Mouse (Mus musculus) heart, postnatal 0 days (tissue): ENCODE results near the gene Abhd6. TPM values are rescaled to one million over a fixed set of nuclear protein-coding genes. Genes with fewer than 3 reads are reported as not detected.
A peak's percentile ranks its signal among the peaks of the same experiment; 100 is the strongest.

ENCODE experiments used
- ATAC-seq: fragments of 200-750 bp; cut with Nextera tagmentation; 2 replicates; pipeline ENCODE4 v1.8.0; 2017; ENCODE audit warnings: low read depth, moderate number of reproducible peaks, moderate library complexity; ENCODE audit not compliant: insufficient read depth
- DNase-seq: peaks from one replicate; pipeline ENCODE4 v3.0.0-alpha.2; 2016; ENCODE audit warnings: low spot score
- H3K27ac ChIP-seq: fragments of 300-500 bp; sonication (generic); 2 replicates; pipeline ENCODE4 v1.5.1; 2014; ENCODE audit warnings: low read depth, mild to moderate bottlenecking
- H3K27me3 ChIP-seq: fragments of 300-500 bp; sonication (generic); 2 replicates; pipeline ENCODE4 v1.6.1; 2014; ENCODE audit warnings: low read length, mixed read lengths; ENCODE audit not compliant: control insufficient read depth, insufficient read depth
- H3K36me3 ChIP-seq: fragments of 300-500 bp; sonication (generic); replicated peaks from 2 replicates; pipeline ENCODE4 v1.6.1; 2014; ENCODE audit warnings: low read length, mixed read lengths; ENCODE audit not compliant: control insufficient read depth, insufficient read depth
- H3K4me1 ChIP-seq: fragments of 300-500 bp; sonication (generic); 2 replicates; pipeline ENCODE4 v1.6.1; 2014; ENCODE audit warnings: antibody characterized with exemption; ENCODE audit not compliant: control insufficient read depth, insufficient read depth
- H3K4me2 ChIP-seq: fragments of 300-500 bp; sonication (generic); 2 replicates; pipeline ENCODE4 v1.6.1; 2014; ENCODE audit warnings: low read depth, mild to moderate bottlenecking, low read length, moderate library complexity
- H3K4me3 ChIP-seq: fragments of 300-500 bp; sonication (generic); 2 replicates; pipeline ENCODE4 v1.5.1; 2014; ENCODE audit warnings: low read depth, low read length
- H3K9ac ChIP-seq: fragments of 300-500 bp; sonication (generic); replicated peaks from 2 replicates; pipeline ENCODE4 v1.6.1; 2014; ENCODE audit warnings: low read depth, low read length, mixed read lengths
- H3K9me3 ChIP-seq: fragments of 300-500 bp; sonication (generic); replicated peaks from 2 replicates; pipeline ENCODE4 v1.6.1; 2016; ENCODE audit warnings: low read length; ENCODE audit not compliant: control insufficient read depth
- CTCF ChIP-seq: IDR thresholded peaks from 2 replicates; pipeline ENCODE4 v1.5.1; 2016; ENCODE audit warnings: antibody characterized with exemption, control low read depth, low read depth
- EP300 ChIP-seq: IDR thresholded peaks from 2 replicates; pipeline ENCODE4 v1.6.1; 2016; ENCODE audit warnings: antibody characterized with exemption, low read depth
- WGBS: fragments of 180-500 bp; shearing (Covaris S2); extraction: QIAGEN DNeasy Blood & Tissue Kit; methylation state at CpG from one replicate; pipeline ENCODE4 v1.1.7; 2014; 5-methylcytosine and 5-hydroxymethylcytosine counted together
- polyA plus RNA-seq: library from polyadenylated mRNA; unstranded; fragments of >200 nt; fragmentation: Nextera tagmentation; extraction: Ambion mirVana; gene quantifications from 2 replicates; pipeline ENCODE4 v1.2.1, GENCODE M21; 2015
- total RNA-seq: library from RNA; depleted of rRNA; stranded (reverse); fragments of >200 nt; gene quantifications from 2 replicates; pipeline ENCODE4 v1.2.3, GENCODE M21; 2014; ENCODE audit warnings: low replicate concordance

The Abhd6 gene
- total and polyA plus RNA-seq, 2 experiments from 2014 or later = 2.2 to 9.1 TPM

DNA sequence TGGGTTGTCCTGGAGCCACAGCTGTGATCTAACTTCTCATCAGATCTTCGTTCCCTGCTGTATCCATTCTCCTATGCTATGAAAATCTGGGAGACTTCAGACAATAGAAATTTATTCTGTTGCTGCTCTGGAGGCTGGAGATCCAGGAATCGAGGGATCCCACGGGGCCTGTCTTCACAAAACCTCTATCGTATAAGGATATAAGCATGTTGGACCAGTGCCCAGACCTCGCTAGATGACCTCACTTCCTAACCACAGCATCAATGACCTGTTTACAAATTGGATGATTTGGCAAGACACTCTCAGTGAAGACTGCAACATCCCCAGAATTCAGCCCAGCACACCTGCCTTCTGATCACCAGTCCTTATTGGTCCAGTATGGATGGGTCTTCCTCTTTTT lies 41.0 kb upstream of the Abhd6 start:
- DNase-seq = peak; percentile 34
- TF ChIP-seq CTCF (no peak), EP300 (no peak)
- no peaks in the 10 kb centered on the region for H3K27me3 ChIP-seq
- H3K27ac ChIP-seq = no peak overlapping the region
- no peaks in the 10 kb centered on the region for H3K4me1 ChIP-seq
- H3K36me3 ChIP-seq = no peaks in the 10 kb centered on the region
- no peak overlapping the region for H3K4me2 ChIP-seq
- peak; percentile 15; the same call in 1 of the 2 replicates for ATAC-seq
- H3K4me3 ChIP-seq = no peak overlapping the region
- H3K9me3 ChIP-seq = no peaks in the 10 kb centered on the region
- no peak overlapping the region for H3K9ac ChIP-seq
- WGBS = 23% methylated on average over 5 of the region's 5 CpGs

DNA sequence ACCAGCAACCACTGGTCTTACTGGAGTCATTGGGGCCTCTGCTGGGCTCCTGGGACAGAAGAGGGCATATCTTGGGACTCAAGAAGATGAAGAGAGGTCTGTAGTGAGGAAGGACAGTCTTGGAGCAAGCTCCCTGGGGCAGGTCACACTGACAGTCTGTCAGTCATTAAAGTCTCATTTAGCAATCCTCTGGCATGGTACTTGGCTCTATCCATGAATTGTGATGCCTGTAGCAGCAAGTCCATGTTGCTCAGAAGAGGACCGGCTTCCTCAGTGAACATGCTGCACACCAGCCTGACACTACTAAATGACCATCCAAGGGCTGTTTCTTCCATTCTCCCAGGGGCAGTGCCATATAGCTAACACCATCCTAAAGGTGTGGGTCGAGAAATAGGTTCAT lies 40.1 kb upstream of the Abhd6 start:
- Histone ChIP-seq H3K4me1 (no peaks in the 10 kb centered on the region), H3K4me3 (no peak overlapping the region), H3K9ac (no peak overlapping the region), H3K27ac (no peak overlapping the region), H3K4me2 (no peak overlapping the region), H3K27me3 (no peaks in the 10 kb centered on the region), H3K36me3 (no peaks in the 10 kb centered on the region), H3K9me3 (no peaks in the 10 kb centered on the region)
- DNase-seq (no peak), ATAC-seq (no peak)
- no peak for TF ChIP-seq CTCF
- TF ChIP-seq EP300 = no peak
- WGBS = 83% methylated on average over 2 of the region's 2 CpGs

DNA sequence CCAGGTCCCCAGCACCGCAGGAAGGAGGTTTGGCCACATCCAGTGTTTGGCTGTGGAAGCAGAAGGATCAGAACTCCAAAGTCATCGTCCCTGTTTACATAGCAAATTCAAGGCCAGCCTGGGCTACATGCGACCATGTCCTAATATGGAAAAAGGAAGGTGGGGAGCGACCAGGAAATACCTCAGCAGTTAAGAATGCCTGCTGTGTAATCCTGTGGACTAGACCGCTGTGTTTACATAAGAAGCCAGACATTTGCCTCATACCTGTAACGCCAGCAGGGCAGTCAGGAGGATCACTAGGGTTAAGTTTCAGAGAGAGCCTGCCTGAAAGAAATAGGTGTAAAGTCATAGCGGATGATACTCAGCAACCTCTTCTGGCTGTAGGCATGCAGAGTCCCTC lies 39.5 kb upstream of the Abhd6 start:
- ATAC-seq (no peak), DNase-seq (no peak)
- Histone ChIP-seq H3K4me1 (no peaks in the 10 kb centered on the region), H3K27me3 (no peaks in the 10 kb centered on the region), H3K9ac (no peak overlapping the region), H3K4me3 (no peak overlapping the region), H3K36me3 (no peaks in the 10 kb centered on the region), H3K4me2 (no peak overlapping the region), H3K9me3 (no peaks in the 10 kb centered on the region), H3K27ac (no peak overlapping the region)
- WGBS = 53% methylated on average over 7 of the region's 7 CpGs
- TF ChIP-seq CTCF (no peak), EP300 (no peak)

DNA sequence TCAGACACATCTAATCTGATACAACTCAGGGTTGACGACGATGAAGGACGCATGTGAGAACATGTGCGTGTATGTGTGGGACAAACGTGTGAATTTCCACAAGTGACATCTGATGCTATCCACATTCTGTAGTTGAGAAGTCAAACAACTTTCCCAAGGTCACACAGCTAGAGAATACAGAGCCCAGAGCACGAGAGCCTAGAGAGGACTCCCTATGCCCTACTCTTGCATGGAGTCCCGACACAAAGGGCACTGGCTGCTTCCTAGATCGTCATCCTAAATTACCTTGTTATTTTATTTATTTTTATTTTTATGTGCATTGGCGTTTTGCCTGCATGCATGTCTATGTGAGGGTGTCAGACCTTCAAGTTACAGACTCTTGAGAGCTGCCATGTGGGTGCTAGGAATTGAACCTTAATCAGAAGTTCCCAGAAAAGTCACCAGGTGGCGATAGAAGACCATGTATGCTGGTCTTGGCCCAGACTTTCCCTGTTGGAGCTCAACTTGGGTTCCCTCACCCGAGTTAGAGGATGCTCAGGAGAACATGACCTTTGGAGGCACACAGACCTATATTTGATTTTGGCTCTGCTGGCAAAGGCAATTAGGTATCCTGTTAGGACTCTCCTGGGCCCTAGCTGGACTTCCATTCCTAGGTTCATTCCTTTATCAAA lies 38.3 kb upstream of the Abhd6 start:
- Histone ChIP-seq H3K4me2 (no peak overlapping the region), H3K9me3 (no peaks in the 10 kb centered on the region), H3K4me3 (no peak overlapping the region), H3K36me3 (no peaks in the 10 kb centered on the region), H3K4me1 (no peaks in the 10 kb centered on the region), H3K9ac (no peak overlapping the region), H3K27me3 (no peaks in the 10 kb centered on the region), H3K27ac (no peak overlapping the region)
- 52% methylated on average over 11 of the region's 11 CpGs for WGBS
- DNase-seq = peak; percentile 76
- peak; percentile 42; the same call in 1 of the 2 replicates for ATAC-seq
- TF ChIP-seq EP300 (no peak), CTCF (peak; percentile 91)

DNA sequence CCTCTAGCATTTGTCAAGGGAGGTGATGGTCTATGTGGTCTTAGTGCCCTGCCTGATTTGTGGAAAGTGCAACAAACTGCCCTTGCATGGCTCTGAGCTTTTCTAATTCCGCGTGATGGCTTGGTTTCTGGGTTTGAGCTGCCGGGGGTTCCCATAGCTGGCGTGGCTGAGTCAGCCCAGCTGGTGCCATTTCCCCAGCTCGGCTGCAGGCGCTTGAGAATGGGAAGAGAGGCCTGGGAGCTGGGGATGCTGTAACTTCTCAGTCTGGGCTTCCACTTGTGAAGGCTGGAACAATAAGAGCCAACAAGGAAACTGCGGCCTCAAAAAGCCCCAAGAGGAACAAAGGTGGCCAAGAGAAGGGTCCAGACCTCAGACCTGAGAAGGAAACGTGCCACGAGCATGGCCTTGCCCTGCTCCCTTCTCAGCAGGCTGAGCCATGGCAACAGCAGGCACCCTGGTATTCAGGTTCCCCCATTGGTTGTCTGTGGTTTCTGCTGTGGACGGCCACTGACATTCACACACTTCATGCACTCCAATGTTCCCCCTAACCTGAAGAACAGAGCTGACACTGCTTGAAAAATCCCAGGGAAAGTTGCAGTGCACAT lies 30.7 kb upstream of the Abhd6 start:
- ATAC-seq (no peak), DNase-seq (no peak)
- no peaks in the 10 kb centered on the region for H3K27me3 ChIP-seq
- H3K36me3 ChIP-seq = no peaks in the 10 kb centered on the region
- no peaks in the 10 kb centered on the region for H3K9me3 ChIP-seq
- H3K4me2 ChIP-seq = no peak overlapping the region
- H3K4me1 ChIP-seq = no peaks in the 10 kb centered on the region
- H3K9ac ChIP-seq = no peak overlapping the region
- H3K27ac ChIP-seq = no peak overlapping the region
- TF ChIP-seq CTCF (no peak), EP300 (no peak)
- no peak overlapping the region for H3K4me3 ChIP-seq
- 49% methylated on average over 10 of the region's 10 CpGs for WGBS
